Mouse (Mus musculus): Measurements from ENCODE around the gene Atxn1.

Atxn1 gene

DNA sequence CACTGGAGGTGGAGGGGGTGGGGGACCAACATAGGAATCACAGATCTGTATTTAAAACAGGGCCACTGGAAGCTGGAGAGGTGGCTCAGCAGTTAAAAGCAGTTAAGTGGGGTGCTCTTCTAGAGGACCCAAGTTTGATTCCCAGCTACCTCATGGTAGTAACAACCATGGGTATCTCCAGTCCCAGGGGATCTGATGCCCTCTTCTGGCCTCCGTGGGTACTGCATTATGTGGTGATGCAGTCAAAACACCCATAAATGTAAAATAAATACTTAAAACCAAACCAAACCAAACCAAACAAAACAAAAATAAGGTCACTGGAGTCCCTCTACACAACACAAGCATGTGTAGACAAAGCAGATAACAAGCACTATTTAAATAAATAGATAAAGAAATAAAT, 32.9 kb downstream of the Atxn1 start:
- DNase-seq (ENCODE audit: low spot score in 2 of 2): no peak

DNA sequence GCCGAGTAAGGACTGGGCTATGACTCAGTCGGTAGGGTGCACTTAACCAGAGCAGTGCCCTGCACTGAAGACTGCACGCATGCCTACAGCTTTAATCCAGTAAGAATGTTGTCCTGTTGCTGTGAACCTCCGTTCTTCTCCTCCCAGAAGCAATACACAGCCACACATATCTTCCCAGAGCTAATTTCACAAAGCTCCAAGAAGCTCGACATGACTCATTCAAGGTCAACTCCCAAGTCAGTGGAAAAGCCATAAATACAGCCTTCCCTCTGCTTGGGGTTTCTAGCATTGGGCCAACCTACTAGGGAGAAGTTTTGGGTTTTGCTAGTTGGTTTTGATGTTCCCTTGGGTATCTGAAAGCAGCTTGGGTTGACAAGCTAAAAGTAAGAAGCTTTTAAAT, 33.6 kb downstream of the Atxn1 start:
- no peak for DNase-seq (ENCODE audit: low spot score in 2 of 2)

DNA sequence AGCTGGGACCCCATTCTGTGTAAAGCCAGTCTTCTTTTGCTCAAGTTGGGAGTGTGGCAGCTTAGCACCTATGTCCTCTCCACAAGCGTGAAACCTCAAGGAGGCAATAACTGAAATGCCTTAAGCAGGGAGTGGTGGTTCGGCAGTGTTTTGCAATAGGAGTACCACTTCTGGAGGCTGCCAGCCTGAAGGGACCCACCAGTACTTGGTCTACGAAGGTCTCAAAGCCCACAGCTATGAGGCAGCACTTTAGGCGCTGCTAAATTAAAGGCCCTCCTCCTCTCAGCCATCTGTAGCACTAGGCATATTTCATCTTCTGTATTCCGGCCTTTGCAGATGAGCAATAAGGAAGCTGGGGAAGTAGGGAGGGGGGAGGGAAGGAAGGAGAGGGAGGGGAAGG, 35.1 kb downstream of the Atxn1 start:
- DNase-seq (ENCODE audit: low spot score in 2 of 2): no peak

DNA sequence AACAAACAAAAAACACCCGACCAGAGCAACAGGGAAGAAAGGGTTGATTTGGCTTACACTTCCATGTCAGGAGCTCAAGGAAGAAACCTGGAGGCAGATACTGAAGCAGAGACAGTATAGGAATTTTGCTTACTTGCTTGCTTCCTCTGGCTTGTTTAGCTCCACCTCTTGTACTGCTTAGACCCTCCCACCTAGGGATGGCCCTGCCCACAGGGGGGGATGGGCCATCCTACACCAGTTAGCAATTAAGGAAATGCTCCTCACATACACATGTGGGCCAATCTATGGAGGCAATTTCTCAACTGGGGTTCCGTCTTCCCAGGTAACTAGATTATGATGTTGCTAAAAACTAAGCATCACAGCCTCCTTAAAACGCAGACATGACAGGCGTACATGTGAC, 39.5 kb downstream of the Atxn1 start:
- no peak for DNase-seq (ENCODE audit: low spot score in 2 of 2)

DNA sequence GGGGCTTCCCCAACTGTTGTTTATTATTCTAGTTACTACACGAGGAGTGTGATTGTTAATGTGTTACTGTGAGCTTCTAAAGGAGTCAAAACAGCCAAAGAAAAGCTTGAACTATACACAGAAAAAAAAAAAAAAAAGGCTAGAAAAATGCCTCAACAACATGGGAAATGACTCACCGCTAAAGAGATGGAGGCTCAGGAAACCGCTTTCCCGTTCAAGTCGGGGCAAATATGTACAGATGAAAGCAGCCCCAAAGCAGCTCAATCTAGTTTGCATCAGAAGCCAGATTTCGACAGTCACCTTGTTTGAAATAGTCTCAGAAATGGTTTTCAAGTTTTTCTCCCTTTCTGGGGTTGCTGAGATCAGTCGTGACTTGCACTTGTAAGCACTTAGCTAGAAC, 40.3 kb downstream of the Atxn1 start:
- DNase-seq (ENCODE audit: low spot score in 2 of 2): no peak

DNA sequence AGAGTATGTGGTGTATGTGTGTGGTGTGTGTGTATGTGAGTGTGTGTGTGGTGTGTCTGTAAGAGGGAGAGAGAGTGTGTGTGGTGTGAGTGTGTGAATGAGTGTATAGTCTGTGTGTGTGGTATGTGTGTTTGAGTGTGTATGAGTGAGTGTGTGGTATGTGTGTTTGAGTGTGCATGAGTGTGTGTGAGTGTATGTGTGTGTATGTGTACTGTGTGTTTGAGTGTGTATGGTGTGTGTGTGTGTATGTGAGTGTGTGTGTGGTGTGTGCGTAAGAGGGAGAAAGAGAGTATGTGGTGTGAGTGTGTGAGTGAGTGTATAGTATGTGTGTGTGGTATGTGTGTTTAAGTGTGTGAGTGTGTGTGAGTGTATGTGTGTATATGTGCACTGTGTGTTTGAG, 41.7 kb downstream of the Atxn1 start:
- DNase-seq (ENCODE audit: low spot score in 2 of 2): no peak

DNA sequence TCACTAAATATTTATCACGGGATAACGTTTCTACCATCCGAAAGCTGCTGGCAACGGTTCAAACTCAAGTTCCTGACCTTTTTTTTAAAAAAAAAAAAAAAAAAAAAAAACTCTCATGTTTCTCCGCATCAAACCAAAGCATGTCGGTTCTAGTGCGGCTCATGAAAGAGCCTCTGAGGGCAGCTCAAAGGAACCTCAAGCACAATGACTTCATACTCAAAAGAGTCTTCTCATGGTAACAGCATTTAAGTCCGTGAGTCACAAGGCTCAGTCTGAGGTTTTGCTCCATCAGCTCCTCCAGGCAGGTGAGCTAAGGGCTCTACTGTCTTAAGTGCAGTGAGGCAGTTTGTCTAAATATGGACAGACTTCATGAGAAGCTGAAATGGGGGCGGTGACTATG, 42.3 kb downstream of the Atxn1 start:
- no peak for DNase-seq (ENCODE audit: low spot score in 2 of 2)

DNA sequence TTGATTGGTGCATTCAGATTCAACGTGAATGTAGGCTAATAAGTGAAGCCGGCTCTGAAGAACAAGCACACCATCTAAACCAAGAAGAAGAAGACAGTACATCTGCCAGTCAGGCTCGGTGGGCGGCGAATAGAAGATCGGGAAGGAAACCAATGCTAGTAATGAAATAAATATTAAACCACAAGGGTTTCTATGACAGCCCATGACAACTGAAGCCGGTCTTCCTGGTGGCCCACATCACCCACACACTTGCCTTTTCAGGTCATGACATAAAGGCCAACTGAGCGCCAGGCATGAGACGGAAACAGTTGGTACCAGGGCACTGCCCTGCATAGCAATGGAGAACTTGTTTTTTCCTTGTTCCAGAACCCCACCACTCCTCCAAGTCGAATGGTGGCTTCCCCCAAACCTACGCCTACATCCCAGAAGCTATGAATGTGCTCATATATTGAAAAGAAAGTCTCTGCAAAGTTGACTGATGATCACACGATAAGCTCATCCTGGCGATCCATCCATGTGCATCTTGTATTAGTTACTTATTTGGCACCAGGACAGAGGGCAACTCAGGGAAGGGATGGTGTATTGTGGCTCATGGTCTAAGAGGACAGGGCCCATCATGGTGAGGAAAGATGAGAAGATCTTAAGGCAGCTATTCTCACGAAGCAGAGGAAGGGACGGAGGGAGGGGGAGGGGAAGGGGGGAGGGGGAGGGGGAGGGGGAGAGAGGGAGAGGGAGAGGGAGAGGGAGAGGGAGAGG, 45.7 kb downstream of the Atxn1 start:
- no peak for DNase-seq (ENCODE audit: low spot score in 2 of 2)

DNA sequence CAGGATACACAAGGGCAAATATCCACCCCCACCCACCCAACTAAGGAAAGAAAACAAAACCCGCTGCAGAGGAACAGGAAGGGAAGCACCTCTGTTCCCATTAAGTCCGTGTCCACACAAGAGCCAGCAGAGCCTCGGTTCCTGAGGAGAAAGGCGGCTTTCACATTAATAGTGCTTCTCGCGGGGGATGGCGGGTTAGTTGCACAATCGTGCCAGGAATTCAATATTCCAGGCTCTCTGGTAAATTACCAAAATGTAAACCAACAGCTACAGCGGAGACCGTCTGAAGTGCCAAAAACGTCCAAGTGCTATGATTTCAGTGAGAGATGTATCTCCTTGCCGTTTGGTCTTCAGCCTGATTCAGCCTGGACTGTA, 46.8 kb downstream of the Atxn1 start:
- DNase-seq (ENCODE audit: low spot score in 2 of 2): no peak

DNA sequence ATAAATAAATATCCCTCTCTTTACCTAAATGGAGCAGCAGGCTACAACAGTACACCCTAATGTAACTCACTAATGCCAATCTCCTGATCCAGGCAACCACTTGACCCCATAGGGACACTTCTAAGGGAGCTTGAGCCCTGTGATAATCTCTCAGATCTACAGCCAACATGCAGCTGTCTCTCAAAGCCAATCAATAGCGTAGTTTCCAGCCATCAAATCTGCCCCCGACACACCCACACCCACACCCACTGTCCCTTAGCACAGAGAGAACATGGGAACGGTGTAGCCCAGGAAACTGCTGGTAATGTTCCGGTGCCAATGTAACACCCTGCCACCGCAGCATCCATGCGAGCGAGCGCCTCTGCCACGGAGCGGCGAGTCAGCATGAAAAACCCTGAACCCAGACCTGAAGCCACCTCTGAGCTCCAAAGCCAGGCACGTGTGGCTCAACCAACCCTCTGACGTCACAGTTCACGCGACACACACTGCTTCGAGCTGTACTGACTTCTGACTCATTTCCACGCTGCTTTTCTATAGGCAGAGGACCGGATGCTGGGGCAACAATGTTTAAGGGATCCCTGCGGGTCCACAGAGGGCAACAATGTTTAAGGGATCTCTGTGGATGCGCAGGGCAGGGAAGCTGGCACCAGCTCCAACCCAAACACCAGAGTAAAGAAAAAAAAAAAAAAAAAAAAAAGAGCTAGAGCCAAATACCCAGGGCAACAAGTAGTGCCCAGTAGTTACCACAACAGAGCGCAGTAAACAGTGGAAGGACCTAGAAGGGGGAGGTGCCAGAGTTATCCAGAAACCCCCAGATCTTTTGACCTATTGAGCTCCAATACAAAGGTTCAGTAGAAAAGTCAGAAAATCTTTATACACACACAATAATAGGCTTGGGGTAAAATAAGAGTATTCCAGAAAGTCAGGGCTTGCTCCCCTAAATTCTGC, 47.5 kb downstream of the Atxn1 start:
- no peak for DNase-seq (ENCODE audit: low spot score in 2 of 2)

DNA sequence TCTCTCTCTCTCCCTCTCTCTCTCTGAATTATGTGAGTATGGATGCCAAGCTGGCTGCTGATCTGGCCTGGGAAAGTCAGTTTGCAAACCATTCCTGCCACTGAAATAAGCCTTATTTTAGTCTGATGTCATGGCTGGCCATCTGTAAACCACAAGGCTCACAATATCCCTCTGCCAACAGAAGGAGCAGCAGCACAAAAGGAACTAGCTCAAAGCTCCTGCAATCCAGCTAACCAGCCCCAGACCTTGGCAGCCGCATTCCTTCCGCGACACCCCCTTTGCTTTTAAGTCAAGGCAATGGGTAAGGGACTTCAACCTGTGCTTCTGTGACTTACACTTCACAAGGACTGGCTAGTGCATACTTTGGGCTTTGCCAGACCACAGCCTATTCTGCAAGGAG, 48.9 kb downstream of the Atxn1 start:
- no peak for DNase-seq (ENCODE audit: low spot score in 2 of 2)

DNA sequence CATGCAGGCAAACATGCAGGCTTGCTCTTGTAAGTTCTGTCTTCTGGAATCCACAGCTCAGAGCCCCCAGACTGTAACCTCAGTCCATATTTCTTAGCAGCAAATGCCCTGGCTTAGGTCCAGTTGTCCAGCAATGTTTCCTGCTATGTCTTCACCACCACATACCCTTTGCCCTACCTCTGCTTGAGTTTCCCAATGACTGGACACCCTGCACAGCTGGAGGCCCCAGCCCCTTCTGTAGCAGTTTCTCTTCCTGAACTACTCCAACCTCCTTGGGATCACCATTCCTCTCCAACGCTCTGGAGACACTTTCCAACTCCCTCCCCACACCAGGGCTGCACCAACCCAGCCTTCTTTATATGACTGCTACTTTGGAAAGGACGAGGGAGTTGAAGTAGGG, 49.8 kb downstream of the Atxn1 start:
- DNase-seq (ENCODE audit: low spot score in 2 of 2): no peak

DNA sequence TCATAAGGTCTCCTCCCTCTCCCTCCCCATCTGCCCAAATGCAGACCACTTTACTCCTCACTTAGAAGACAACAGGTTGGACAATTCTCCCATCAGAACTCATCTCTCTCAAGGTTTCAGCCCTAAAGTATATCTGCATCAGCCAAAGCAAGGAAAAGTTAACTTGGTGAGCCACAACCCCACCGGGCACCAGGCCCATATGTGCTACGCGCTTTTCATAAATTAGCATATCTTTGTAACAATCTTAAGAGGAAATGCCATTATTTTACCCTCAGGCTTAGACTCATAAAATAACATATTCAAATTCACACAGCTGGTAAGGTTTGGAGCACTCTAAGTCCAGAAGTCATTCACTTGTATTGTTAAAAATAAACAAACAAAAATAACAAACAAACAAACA, 50.7 kb downstream of the Atxn1 start:
- DNase-seq (ENCODE audit: low spot score in 2 of 2): no peak

DNA sequence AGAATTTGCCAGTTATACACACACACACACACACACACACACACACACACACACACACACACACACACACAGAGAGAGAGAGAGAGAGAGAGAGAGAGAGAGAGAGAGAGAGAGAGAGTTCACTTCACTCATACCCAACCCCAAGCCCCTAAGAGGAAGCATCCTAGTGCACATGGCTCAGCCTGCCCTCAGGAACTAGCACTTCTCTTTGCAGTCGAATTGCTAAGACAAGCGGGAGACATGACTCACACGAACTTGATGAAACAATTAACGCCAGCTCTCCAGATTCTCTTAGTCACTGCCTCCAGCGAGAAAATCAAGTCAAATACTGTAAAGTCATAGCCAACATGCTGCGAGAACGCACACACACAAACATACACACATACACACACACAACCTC, 53.0 kb downstream of the Atxn1 start:
- DNase-seq (ENCODE audit: low spot score in 2 of 2): no peak

DNA sequence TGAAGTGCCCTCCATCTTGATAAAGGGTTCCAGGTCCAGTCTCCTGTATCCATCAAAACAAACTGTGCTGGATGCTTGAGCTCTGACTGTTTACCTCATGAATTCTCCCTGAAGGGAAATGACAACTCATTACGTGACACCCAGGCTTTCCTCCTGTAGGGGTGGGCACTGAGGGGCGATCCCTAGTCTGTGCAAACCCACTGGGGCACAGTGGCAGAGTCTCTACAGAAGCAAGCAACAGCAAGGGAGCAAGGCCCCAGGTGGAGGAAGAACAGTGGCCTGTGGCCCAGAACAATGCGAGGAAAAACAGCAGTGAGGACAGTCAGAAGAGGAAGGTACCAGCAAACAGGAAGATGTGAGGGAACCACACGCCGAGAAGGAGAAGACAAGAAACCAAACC, 53.7 kb downstream of the Atxn1 start:
- DNase-seq (ENCODE audit: low spot score in 2 of 2): no peak

DNA sequence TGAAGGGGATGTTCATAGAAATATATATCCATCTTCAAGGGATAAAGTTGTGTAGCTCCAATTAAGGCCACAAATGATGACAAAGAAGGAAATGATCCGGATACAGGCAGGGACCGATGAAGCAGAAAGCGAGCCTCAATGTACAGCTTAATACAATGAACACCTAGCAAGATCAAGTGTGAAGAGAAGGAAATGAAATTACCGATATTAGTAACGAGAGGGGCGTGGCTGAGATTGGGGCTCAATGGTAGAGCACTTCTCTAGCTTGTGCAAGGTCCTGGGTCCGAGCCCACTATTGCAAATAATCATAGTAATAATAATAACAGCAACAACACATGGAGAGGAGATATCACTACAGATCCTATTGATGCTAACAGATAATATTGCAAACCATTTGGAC, 54.5 kb downstream of the Atxn1 start:
- DNase-seq (ENCODE audit: low spot score in 2 of 2): no peak

DNA sequence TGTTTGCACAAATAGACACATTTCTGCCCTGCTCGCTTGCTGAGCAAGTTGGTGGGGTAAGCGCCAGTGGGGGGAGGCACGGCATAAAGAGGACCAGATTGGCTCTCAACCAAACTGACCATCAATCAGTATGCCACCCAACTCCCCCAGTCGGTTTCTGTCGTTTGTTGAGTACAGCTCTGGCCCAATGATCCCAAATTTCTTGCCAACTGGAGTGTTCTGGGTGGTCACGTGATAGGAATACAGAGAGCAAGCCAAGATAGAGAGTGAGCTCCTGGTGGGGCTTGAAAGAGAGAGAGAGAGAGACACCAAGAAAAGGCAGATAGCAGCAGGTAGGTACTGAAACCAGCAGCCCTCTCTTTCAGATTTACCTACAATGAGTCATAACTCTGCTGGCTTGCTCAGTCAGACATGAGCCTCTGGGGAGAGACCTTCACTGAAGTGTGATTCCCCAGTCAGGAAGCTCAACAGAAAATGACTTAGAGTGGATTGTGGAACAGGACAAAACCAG, 57.6 kb downstream of the Atxn1 start:
- DNase-seq (ENCODE audit: low spot score in 2 of 2): no peak

DNA sequence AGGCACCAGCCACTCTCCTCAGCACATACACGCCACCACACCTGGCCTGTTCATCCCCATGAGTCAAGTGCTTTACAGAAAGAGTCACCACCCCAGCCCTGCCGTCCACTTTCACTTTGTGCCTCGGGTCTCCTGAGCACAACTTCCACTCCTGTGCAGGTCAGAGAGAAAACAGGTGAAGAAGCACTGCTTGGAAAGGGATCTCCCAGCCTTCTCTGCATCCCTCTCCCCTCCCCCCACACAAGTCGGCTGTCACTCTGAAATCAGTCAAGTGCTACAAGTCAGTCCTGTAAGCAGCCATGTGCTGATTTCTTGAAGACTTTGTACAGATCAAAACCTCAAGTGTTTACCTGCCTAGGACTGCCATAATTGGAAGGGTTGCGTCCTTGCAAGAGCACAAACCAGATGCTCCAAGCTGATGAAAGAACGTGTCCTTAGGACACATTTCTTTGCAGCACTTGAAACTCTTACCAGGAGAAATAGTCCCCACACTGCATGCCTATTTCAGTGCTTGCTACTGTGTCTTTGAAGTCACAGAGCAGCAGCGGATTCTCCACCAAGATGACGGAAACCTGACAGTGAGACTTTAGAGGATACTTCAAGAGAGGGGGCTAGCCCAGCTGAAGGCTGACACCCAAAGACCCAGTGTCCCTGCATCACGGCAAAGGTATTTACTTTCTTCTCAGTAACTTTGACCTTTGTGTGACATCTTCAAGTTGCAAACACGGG, 58.2 kb downstream of the Atxn1 start:
- DNase-seq (ENCODE audit: low spot score in 2 of 2): no peak

DNA sequence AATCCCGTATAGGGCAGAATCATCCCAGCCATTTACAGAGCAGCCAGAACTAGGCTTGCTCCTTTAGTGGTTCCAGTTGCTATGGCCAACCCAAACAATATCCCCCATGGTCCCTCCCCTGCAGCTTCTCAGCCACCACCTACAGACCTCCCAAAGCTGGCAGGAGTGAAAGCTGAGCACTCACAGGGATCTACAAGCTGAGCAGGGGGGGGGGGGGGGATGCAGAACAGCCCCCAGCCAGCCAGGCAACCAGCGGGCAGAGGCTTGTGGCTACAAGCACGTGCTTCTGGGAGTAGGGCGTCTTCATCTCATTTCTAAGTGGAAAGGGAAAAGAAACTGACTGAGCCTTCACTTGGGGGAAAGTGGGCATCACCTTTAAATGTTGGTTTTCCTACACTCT, 59.9 kb downstream of the Atxn1 start:
- no peak for DNase-seq (ENCODE audit: low spot score in 2 of 2)

DNA sequence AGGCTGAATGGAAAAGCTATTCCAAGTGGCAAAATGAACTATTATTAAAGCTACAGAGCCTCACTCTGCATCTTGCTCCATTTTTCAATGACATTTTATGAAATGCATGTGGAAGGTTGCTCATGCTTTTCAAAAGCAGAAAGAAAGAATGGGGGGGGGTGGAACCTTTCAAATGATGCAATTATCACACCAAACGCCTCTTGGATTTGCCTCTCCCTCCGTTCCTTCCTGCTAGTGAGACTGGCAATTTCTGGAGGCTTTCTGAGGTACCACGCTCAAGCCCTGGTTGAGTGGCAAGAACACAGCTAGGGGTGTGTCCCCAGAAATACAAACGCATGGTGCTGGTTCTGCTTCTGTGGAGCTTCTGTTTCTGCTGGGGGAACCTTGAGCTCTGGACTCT, 60.4 kb downstream of the Atxn1 start:
- no peak for DNase-seq (ENCODE audit: low spot score in 2 of 2)

DNA sequence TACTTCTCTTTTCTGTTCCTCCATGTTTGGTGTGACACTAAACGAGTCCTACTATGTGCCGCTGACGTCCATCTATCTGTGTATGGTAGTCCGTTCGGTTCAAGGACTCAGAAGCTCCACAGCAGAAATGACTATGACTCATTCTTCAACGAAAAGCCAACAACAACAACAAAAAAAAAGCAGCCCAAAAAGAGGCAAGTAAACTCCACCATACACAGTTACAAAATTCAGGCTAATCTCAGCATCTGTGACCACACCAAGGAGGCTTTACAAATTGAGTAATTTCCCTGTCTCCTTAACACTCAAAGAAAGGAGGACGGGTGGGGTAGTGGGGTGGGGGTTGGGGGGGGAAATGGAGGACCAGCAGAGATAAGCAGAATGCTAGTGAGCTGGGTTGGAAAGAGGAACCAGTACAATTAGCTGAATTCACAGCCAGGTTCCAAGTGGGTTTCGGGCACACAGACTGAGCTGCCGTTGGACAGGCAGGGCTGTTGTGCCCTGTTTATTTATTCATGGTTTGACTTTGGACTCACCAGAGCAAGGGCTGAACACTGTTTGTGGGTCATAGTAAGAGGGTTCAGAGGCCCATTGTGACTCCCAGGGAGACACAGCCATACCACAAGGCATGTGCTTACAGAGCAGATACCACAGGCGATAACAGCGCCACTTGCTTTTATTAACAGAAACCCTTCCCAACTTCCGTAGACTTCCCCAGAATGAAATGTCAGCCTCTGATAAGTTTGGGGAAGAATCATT, 61.1 kb downstream of the Atxn1 start:
- DNase-seq (ENCODE audit: low spot score in 2 of 2): no peak

DNA sequence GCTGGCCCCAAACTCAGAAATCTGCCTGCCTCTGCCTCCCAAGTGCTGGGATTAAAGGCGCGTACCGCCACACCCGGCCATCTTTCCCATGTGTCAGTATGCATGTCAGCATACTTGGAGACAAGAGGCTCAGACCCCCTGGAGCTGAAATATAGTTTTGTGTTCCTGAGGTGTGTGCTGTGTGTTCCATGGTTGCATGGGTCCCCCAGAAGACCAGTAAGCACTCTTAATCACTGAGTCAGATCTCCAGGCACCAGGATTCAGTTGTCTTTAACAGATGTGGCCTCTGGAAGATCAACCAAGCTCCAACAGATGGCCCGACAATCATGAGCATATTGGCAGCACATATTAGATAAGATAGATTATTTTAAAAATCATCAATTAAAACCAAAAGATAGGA, 62.4 kb downstream of the Atxn1 start:
- DNase-seq (ENCODE audit: low spot score in 2 of 2): no peak

Data from frontal cortex, postnatal 10 days (tissue).